Mouse (Mus musculus): ENCODE data around the gene Pnisr.

- no peak for TF ChIP-seq CTCF (IDR thresholded peaks at IDR 0.05; ENCODE audit: low read depth)
- no peak for TF ChIP-seq EP300 (IDR thresholded peaks at IDR 0.05; ENCODE audit: low read depth)
Observed at GRCm38 (mm10) chr4:21879565-21880220, 32.3 kb downstream of the Pnisr start, which contains the start of gene Coq3.

Data from heart, postnatal 0 days (tissue).